Mouse (Mus musculus): ENCODE results near the gene Nrbp1. TPM values are rescaled to one million over a fixed set of nuclear protein-coding genes. Genes with fewer than 3 reads are reported as not detected.

Nrbp1 gene
- total RNA-seq, 2 experiments from 2014 or later, result 51.1 to 60.0 TPM

DNA sequence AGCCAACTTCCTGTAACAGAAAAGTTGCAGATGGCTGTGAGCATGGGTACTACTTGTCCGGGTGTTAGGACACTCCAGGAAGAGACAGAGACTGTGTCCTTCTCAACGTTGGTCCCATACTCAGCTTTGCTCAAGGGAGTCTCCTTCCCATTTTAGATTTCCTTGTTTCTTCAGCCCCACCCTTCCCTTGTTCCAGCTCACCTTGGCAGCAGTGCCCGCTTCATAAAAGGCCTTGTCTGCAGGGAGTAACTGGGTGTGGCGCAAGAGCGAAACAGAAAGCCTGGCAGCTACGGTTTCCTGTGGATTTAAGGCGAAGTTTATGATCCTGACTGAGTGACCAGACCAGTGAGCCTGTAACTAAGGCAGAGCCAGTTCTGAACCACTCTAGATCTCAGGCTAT lies 13.8 kb downstream of the Nrbp1 start:
- intact Hi-C loops (cut with DNase I), result no loop called here
- DNase-seq, result peak in 1 of 2 experiments; percentile 20

- no peak for DNase-seq
- intact Hi-C loops (cut with DNase I), result no loop called here
Measured at GRCm38 (mm10) chr5:31254901-31255300, 14.2 kb downstream of the Nrbp1 start.

GRCm38 (mm10) chr5:31255381-31255780 lies 14.7 kb downstream of the Nrbp1 start:
- intact Hi-C loops (cut with DNase I), result no loop called here
- DNase-seq, result no peak

DNA sequence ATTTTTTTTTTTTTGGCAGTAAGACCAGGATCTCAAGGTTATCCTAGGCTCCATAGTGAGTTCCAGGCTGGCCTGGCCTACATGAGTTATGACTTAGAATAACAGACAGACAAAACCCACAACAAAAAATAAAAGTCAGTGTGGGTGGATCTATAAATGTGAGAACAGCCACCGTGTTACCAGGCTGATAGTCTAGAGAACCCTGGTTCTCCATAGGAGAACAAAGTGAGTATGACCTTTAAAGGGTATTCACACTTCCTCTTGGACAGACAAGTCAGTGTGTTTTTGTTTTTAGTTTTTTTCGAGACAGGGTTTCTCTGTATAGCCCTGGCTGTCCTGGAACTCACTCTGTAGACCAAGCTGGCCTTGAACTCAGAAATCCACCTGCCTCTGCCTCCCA lies 15.3 kb downstream of the Nrbp1 start:
- intact Hi-C loops (cut with DNase I), result no loop called here
- DNase-seq, result no peak

DNA sequence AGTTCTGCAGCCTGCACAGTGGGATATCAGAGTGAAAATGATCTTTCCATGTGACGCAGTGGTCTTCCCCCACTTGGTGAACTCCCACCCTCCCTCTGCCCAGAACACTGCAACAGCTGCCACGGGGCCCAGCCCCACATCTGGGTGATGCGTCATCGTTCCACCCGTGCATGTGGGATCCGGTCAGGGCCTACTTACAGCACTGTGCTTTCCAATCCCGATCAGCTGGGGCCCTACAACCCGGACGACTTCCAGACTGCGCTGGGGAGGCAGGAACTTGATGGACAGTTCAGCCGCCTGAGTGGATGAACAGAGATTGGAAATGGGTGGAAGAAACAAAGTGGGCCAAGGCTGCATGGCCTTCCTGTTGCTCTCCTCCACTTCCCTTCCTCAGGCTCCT lies 17.0 kb downstream of the Nrbp1 start:
- intact Hi-C loops (cut with DNase I), result no loop called here

GRCm38 (mm10) chr5:31266101-31266500 lies 25.4 kb downstream of the Nrbp1 start:
- no peak for DNase-seq
- intact Hi-C loops (cut with DNase I), result no loop called here

More for the DNA sequence above, 17.0 kb downstream of the Nrbp1 start:
- no peak for DNase-seq

GRCm38 (mm10) chr5:31267686-31268085 lies 27.0 kb downstream of the Nrbp1 start:
- no peak for DNase-seq
- intact Hi-C loops (cut with DNase I), result no loop called here

GRCm38 (mm10) chr5:31273018-31273417 lies 32.4 kb downstream of the Nrbp1 start:
- DNase-seq, result no peak
- intact Hi-C loops (cut with DNase I), result no loop called here

DNA sequence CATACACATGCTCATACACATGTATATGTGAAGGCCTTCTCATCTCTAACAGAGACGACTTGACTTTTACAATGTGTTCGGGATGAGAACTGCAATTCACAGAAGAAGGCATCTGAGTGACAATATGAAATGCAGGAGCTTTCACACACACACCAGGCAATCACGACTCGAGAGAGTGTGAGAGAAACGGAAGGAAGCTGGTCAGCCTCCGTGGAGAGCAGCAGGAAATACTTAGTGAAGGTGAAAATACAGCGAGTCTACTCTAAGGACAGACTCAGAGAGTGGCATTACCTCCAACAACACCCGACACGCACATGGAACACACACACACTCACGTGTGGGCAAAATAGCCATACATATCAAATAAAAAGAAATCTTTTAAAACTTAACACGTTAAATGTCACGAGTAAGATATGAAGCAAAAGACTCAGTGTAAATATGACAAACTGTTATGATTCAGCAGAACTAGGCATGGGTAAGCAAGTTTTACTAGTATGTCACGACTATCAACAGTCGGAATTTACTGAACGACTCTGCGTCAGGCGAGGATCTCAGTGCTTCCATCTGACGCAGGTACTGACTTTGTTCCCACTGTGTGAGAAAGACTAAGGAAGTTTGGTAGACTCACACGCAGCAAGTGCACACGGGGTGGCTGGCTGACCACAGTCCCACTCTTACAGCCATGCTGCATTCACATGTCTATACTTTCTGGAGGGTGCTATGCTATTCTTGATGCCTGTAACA lies 38.8 kb downstream of the Nrbp1 start:
- intact Hi-C loops (cut with DNase I), result no loop called here
- DNase-seq, result no peak

- DNase-seq, result no peak
- intact Hi-C loops (cut with DNase I), result loop anchor here (5.0 to 10.0 kb wide), 2 partner anchors 46 to 187 kb away; partner anchors contain the start of genes Gm9970 and Nrbp1
Measured at GRCm38 (mm10) chr5:31288225-31288624, 47.6 kb downstream of the Nrbp1 start.

DNA sequence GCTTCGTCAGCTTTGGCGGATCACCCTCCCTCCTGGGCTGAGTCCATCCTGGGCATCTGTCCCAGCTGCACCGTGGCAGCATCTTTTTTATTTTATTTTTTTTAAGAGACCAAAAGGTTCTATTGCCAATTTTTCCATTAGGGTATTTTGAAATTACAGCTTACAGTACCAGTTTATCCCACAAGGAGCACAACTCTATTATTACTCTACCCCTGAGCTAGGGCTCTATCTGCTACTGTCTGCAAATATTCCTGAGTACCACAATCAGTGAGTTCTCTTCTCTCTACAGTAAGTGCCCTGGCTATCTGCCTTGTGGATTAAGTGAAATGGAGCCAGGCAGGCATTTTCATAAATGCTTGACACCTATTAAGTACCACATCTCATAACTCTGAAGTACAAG lies 48.0 kb downstream of the Nrbp1 start:
- peak in 1 of 2 experiments; percentile 36 for DNase-seq
- intact Hi-C loops (cut with DNase I), result loop anchor here (5.0 to 10.0 kb wide), 2 partner anchors 46 to 186 kb away; partner anchors contain the start of genes Gm9970 and Nrbp1

DNA sequence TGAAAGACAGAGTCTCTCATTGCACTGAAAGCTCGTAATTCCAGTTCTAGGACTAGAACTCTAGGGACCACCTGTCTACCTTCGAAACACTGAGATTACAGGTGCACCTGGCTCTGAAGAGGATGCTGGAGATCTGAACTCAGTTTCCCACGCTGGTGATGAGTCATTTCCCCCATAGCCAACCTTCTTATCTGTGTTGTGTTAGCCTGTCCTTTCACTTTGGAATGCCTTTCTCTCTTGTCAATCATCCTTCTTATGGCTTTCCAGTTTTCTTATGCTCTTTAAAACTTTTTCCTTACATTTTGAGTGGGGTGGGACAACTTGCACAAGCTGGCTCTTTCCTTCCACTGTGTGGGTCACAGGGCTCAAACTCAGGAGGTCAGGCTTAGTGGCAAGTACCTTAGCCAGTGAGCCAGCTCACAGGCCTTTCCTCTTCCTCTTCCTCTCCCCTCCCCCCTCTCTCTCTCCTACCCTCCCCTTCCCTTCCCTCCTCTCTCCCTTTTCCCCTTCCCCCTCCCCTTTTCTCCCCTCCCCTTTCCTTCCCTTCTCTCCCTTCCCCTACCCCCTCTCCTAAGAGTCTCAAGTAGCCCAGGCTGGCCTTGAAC lies 49.1 kb downstream of the Nrbp1 start:
- DNase-seq, result no peak
- intact Hi-C loops (cut with DNase I), result loop anchor here (5.0 to 10.0 kb wide), 2 partner anchors 47 to 185 kb away; partner anchors contain the start of genes Gm9970 and Nrbp1

DNA sequence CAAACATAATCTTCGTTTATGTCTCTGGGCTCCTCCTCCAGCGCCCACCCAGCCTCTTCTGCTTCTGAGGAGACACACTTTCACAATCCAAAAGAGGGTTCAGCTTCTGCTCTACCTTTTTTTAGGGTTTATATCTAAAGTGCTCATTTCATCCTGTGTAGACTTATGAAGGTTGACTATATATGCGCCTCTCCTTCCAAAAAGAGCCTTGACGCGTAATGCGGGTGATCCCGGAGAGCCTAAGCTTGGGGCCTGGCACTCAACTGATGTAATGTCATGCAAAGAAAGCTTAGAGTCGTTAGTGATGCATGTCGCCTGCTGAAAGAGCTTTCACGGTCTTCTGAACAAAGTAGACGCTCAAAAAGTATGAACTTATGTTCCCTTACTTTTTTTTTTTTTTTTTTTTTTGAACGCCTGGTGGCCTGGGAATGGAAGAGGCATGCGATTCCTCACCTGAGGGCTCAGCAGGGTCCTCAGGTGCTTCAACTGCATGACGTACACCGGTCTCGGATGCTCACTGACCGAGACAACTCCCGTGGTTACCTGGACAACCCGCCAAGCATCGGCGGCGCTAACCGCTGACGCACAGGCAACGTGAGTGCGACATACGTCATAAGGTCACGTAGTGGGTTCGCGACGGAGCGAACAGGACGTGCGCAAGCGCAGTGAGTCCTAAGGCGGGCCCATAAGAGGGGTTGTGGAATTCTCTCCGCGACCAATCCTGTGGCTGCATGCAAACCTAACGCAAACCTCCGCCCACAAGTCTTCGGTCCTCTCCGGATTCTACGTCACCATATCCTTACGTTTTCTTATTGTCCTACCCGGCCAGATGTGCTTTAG lies 50.1 kb downstream of the Nrbp1 start, which contains the start of gene Ift172:
TSS of gene Ift172 (minus strand) at position 596 of the 840 bp plus-strand sequence.
- peak; percentile 91 to 96 for DNase-seq
- intact Hi-C loops (cut with DNase I), result no loop called here

DNA sequence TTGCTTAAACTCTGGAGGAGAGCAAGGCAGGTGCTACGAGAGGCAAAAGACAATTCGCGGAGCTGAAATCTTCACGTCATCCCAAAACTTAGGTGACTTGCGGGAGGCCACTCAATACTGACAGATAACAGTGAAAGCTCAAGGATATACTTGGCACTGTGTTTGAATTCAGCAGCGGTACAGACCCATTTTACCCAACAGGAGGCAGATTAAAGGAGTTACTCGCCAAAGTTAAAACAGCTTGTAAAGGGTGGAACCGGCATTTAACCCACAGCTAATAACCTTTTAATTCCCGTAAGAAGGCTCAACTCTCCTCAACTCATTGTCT lies 50.7 kb downstream of the Nrbp1 start:
- intact Hi-C loops (cut with DNase I), result no loop called here
- no peak for DNase-seq

GRCm38 (mm10) chr5:31294964-31295605 lies 54.4 kb downstream of the Nrbp1 start:
- DNase-seq, result no peak
- intact Hi-C loops (cut with DNase I), result no loop called here

- no peak for DNase-seq
- intact Hi-C loops (cut with DNase I), result no loop called here
Measured at GRCm38 (mm10) chr5:31295606-31296141, 55.0 kb downstream of the Nrbp1 start, which contains the start of gene Fndc4. Gene Fndc4, minus strand, starts transcription at chr5:31296080.

GRCm38 (mm10) chr5:31297047-31297757 lies 56.5 kb downstream of the Nrbp1 start, which contains the start of gene Gckr:
Gene Gckr, plus strand, starts transcription at chr5:31297443.
- intact Hi-C loops (cut with DNase I), result no loop called here
- DNase-seq, result no peak

- intact Hi-C loops (cut with DNase I), result no loop called here
- no peak for DNase-seq
Measured at GRCm38 (mm10) chr5:31297981-31298380, 57.3 kb downstream of the Nrbp1 start.

DNA sequence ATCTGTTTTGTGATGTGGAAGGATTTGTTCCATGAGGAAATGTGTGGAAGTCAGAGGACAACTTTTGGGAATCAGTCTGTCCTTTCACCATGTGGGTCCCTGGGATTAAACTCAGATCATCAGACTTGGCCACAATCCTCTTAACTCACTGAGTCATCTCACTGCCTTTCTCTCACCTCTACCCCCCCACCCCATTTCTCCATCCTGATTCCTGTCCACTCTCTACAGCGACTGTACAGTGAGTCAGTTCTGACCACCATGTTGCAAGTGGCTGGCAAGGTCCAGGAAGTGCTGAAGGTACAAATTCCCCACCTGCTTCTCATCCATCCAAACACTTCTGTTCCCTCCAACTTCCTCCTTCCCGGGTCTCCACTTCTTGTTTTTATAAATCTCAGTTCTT lies 57.8 kb downstream of the Nrbp1 start:
- no peak for DNase-seq
- intact Hi-C loops (cut with DNase I), result no loop called here

Measured in gastrocnemius, postnatal 36 days (tissue).